Mouse (Mus musculus) gastrocnemius, postnatal 10 days (tissue): ENCODE measurements around the gene Dnajc1. TPM values are rescaled to one million over a fixed set of nuclear protein-coding genes. Genes with fewer than 3 reads are reported as not detected.

Experiments used
- DNase-seq: peaks from one replicate; pipeline ENCODE4 v3.0.0; 2021; ENCODE audit warnings: mixed read lengths
- total RNA-seq, 2 experiments: library from RNA; stranded (reverse); gene quantifications; 2 replicates each; pipeline ENCODE4 v1.2.3; 2021

The Dnajc1 gene
- total RNA-seq, 2 experiments from 2014 or later = 13.4 to 18.3 TPM

- no peak for DNase-seq
These were observed 85.0 kb downstream of the Dnajc1 start for GRCm38 (mm10) chr2:18307440-18308305.

- no peak for DNase-seq
These were observed 91.7 kb downstream of the Dnajc1 start for GRCm38 (mm10) chr2:18300949-18301348.

- no peak for DNase-seq
These were observed 107.5 kb downstream of the Dnajc1 start for GRCm38 (mm10) chr2:18285175-18285574.

GRCm38 (mm10) chr2:18265736-18266135 lies 126.9 kb downstream of the Dnajc1 start:
- DNase-seq = no peak

GRCm38 (mm10) chr2:18264579-18264978 lies 128.1 kb downstream of the Dnajc1 start:
- no peak for DNase-seq

GRCm38 (mm10) chr2:18262298-18262697 lies 130.3 kb downstream of the Dnajc1 start:
- no peak for DNase-seq

- DNase-seq = no peak
These were observed 143.4 kb downstream of the Dnajc1 start for GRCm38 (mm10) chr2:18249224-18249623.

GRCm38 (mm10) chr2:18235524-18235923 lies 157.1 kb downstream of the Dnajc1 start:
- no peak for DNase-seq

GRCm38 (mm10) chr2:18232883-18233567 lies 159.6 kb downstream of the Dnajc1 start:
- no peak for DNase-seq

- no peak for DNase-seq
These were observed 161.5 kb downstream of the Dnajc1 start for GRCm38 (mm10) chr2:18231143-18231542.

- no peak for DNase-seq
These were observed 163.4 kb downstream of the Dnajc1 start for GRCm38 (mm10) chr2:18229279-18229678.

- no peak for DNase-seq
These were observed 164.1 kb downstream of the Dnajc1 start for GRCm38 (mm10) chr2:18228486-18229062.

- DNase-seq = no peak
These were observed 173.1 kb downstream of the Dnajc1 start for GRCm38 (mm10) chr2:18219569-18219968.

- no peak for DNase-seq
These were observed 173.5 kb downstream of the Dnajc1 start for GRCm38 (mm10) chr2:18219136-18219535.

- DNase-seq = no peak
These were observed 174.1 kb downstream of the Dnajc1 start for GRCm38 (mm10) chr2:18218500-18218899.

GRCm38 (mm10) chr2:18217867-18218266 lies 174.8 kb downstream of the Dnajc1 start:
- peak; percentile 69 for DNase-seq

GRCm38 (mm10) chr2:18214031-18214430 lies 178.6 kb downstream of the Dnajc1 start:
- no peak for DNase-seq

GRCm38 (mm10) chr2:18209948-18210347 lies 182.7 kb downstream of the Dnajc1 start:
- no peak for DNase-seq

- no peak for DNase-seq
These were observed 183.3 kb downstream of the Dnajc1 start for GRCm38 (mm10) chr2:18209211-18209823.

- DNase-seq = no peak
These were observed 184.1 kb downstream of the Dnajc1 start for GRCm38 (mm10) chr2:18208578-18208977.

- DNase-seq = no peak
These were observed 185.8 kb downstream of the Dnajc1 start for GRCm38 (mm10) chr2:18206811-18207210.

GRCm38 (mm10) chr2:18205118-18205517 lies 187.5 kb downstream of the Dnajc1 start:
- peak; percentile 61 for DNase-seq

GRCm38 (mm10) chr2:18202923-18203322 lies 189.7 kb downstream of the Dnajc1 start:
- DNase-seq = no peak
